Comparison of ENCODE assay signal across 26 mouse cellular contexts in the genomic region with DNA sequence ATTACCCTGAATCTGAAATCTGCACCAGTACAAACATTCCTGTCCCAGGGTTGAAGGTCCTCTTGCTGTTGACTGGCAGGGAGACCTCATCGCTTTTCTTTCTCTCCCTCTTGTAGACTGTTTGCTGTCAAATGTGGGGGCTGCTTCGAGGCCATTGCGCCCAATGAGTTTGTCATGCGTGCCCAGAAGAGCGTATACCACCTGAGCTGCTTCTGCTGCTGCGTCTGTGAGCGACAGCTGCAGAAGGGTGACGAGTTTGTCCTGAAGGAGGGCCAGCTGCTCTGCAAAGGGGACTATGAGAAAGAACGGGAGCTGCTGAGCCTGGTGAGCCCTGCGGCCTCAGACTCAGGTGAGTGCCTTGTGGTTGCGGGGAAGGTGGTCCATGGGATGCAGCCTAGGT.
"Had no signal": no experiment of that assay in that cellular context is flagged by ENCODE, and none has a peak within 500 bp of the region (broad histone marks: within the 10 kb centered on the region; RNA-seq: fewer than 3 reads in every experiment).

No protein-coding gene starts in this region.

- ATAC-seq: hindbrain, postnatal 0 days; intestine, embryonic 16.5 days; liver, embryonic 12.5 days had no signal

- H3K4me2 ChIP-seq: heart, embryonic 11.5 days; heart, embryonic 13.5 days; heart, embryonic 15.5 days; hindbrain, embryonic 13.5 days; hindbrain, embryonic 15.5 days; kidney, embryonic 15.5 days; limb, embryonic 13.5 days; limb, embryonic 15.5 days; liver, embryonic 12.5 days had no signal

- H3K36me3 ChIP-seq: heart, embryonic 13.5 days; heart, embryonic 15.5 days; hindbrain, embryonic 13.5 days; hindbrain, embryonic 15.5 days; kidney, embryonic 15.5 days; limb, embryonic 13.5 days; limb, embryonic 15.5 days; liver, embryonic 12.5 days had no signal

- DNase-seq: gastrocnemius, postnatal 14 days; gastrocnemius, postnatal 36 days; heart, adult 18-20 months; heart, postnatal 14 days; heart, postnatal 36 days; kidney, adult 11 months; kidney, adult 2 months; kidney, adult 9 months; kidney, postnatal 14 days; kidney, postnatal 36 days; layer of hippocampus, adult 9-11 months; layer of hippocampus, postnatal 36 days; left cerebral cortex, postnatal 4 days had no signal

- H3K9ac ChIP-seq: heart, embryonic 13.5 days; heart, embryonic 15.5 days; hindbrain, embryonic 13.5 days; hindbrain, embryonic 15.5 days; kidney, embryonic 15.5 days; limb, embryonic 13.5 days; limb, embryonic 15.5 days; liver, embryonic 12.5 days; liver, embryonic 14.5 days had no signal

- H3K27ac ChIP-seq: heart, embryonic 13.5 days; heart, embryonic 15.5 days; hindbrain, embryonic 13.5 days; hindbrain, embryonic 15.5 days; hindbrain, postnatal 0 days; kidney, embryonic 15.5 days; kidney, postnatal 0 days; limb, embryonic 13.5 days; limb, embryonic 15.5 days; liver, embryonic 12.5 days; liver, embryonic 14.5 days had no signal

- H3K4me1 ChIP-seq: heart, embryonic 15.5 days; hindbrain, embryonic 15.5 days; liver, embryonic 12.5 days had no signal

- H3K4me3 ChIP-seq: heart, embryonic 13.5 days; heart, embryonic 15.5 days; hindbrain, embryonic 13.5 days; hindbrain, embryonic 15.5 days; kidney, embryonic 15.5 days; limb, embryonic 13.5 days; limb, embryonic 15.5 days; liver, embryonic 12.5 days had no signal

- H3K9me3 ChIP-seq: heart, embryonic 13.5 days; heart, embryonic 15.5 days; hindbrain, embryonic 13.5 days; hindbrain, embryonic 15.5 days; kidney, embryonic 15.5 days; limb, embryonic 13.5 days; limb, embryonic 15.5 days; liver, embryonic 12.5 days had no signal
